Mouse (Mus musculus): ENCODE measurements around the gene Mtln.

DNA sequence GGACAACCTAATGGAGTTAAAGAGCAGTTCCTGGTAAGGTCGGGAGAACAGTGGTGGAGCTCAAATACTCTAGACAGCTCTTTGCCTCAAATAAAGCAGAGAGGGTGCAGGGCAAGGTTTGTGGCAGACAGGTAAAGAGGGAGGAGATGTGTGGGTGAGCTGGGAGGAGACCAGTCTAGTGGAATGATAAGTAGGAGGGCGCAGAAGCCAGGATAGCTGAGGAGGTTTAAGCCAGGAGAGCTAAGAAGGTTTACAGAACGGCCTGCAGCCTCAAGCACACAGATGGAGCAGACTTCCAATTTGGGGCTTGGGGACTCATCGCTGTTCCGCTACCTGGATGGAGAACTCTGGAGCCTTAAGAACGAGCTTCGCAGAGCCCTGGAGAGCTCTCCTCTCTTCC lies 46.3 kb upstream of the Mtln start, which contains the start of gene Acoxl:
- no peak for TF ChIP-seq TAL1 (IDR thresholded peaks at IDR 0.05; ENCODE audit: low read length)
- no peak for TF ChIP-seq GATA1 (IDR thresholded peaks at IDR 0.05; ENCODE audit: low read length)
